Mouse (Mus musculus): ENCODE results near the gene Gm10337. TPM values are rescaled to one million over a fixed set of nuclear protein-coding genes. Genes with fewer than 3 reads are reported as not detected.

The Gm10337 gene
- polyA plus RNA-seq, 1 experiment from 2014 or later, result 4.1 TPM

- Histone ChIP-seq H3K4me3 (ENCODE audit: low read length) (no peak overlapping the region), H3K4me1 (ENCODE audit: control insufficient read depth, insufficient read depth, low read length) (peaks cover 5% of the 10 kb centered on the region), H3K36me3 (ENCODE audit: control insufficient read depth, insufficient read depth) (peaks cover 50% of the 10 kb centered on the region), H3K9ac (ENCODE audit: low read length) (no peak overlapping the region), H3K27ac (ENCODE audit: low read length) (no peak overlapping the region), H3K9me3 (replicated peaks; ENCODE audit: control insufficient read depth, low read length) (no peaks in the 10 kb centered on the region), H3K4me2 (ENCODE audit: low read depth, low read length) (no peak overlapping the region), H3K27me3 (ENCODE audit: control insufficient read depth, insufficient read depth, low read length) (no peaks in the 10 kb centered on the region)
- WGBS, result 86% methylated on average over 9 of the region's 9 CpGs
- ATAC-seq (replicated peaks; ENCODE audit: extremely low read depth, insufficient read depth, low FRiP score), result no peak
Observed at GRCm38 (mm10) chr15:102503924-102504782, 631 bp downstream of the Gm10337 start.

GRCm38 (mm10) chr15:102505073-102505769 is 1.7 kb downstream of the Gm10337 start:
- H3K4me3 ChIP-seq (ENCODE audit: low read length), result no peak overlapping the region
- H3K27me3 ChIP-seq (ENCODE audit: control insufficient read depth, insufficient read depth, low read length), result no peaks in the 10 kb centered on the region
- peaks cover 16% of the 10 kb centered on the region for H3K4me1 ChIP-seq (ENCODE audit: control insufficient read depth, insufficient read depth, low read length)
- no peak overlapping the region for H3K4me2 ChIP-seq (ENCODE audit: low read depth, low read length)
- 63% methylated on average over 12 of the region's 12 CpGs for WGBS
- no peak for ATAC-seq (replicated peaks; ENCODE audit: extremely low read depth, insufficient read depth, low FRiP score)
- H3K9ac ChIP-seq (ENCODE audit: low read length), result no peak overlapping the region
- H3K36me3 ChIP-seq (ENCODE audit: control insufficient read depth, insufficient read depth), result peaks cover 40% of the 10 kb centered on the region
- no peak overlapping the region for H3K27ac ChIP-seq (ENCODE audit: low read length)
- H3K9me3 ChIP-seq (replicated peaks; ENCODE audit: control insufficient read depth, low read length), result no peaks in the 10 kb centered on the region

DNA sequence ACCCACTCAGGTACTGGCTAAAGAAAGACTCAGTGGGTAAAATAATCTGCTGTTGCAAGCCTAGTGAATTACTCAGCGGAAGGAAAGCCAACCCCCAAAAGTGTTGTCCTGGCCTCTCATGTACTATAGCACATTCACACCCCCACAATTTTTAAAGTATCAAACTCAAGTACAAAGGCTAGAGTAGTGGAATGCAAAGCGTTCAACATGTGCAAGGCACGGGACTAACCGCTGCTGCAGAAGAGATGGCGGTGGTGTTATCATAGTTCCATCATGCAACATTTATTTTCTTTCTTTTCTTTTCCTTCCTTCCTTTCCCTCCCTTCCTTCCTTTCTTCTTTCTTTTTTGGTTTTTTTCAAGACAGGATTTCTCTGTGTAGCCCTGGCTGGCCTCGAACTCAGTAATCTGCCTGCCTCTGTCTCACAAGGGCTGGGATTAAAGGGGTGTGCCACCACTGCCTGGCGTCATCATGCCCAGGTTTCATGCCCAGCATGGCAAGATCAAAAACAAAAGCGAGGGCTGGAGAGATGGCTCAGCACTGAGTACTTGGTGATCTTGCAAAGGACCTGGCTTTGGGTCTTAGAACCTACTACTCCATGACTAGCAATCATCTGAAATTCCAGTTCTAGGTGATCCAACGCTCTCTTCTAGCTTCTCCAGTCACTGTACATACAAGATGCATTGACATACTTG is 2.4 kb downstream of the Gm10337 start:
- H3K4me1 ChIP-seq (ENCODE audit: control insufficient read depth, insufficient read depth, low read length), result peaks cover 18% of the 10 kb centered on the region
- H3K9ac ChIP-seq (ENCODE audit: low read length), result no peak overlapping the region
- ATAC-seq (replicated peaks; ENCODE audit: extremely low read depth, insufficient read depth, low FRiP score), result no peak
- no peaks in the 10 kb centered on the region for H3K27me3 ChIP-seq (ENCODE audit: control insufficient read depth, insufficient read depth, low read length)
- no peak overlapping the region for H3K27ac ChIP-seq (ENCODE audit: low read length)
- H3K4me2 ChIP-seq (ENCODE audit: low read depth, low read length), result no peak overlapping the region
- H3K4me3 ChIP-seq (ENCODE audit: low read length), result no peak overlapping the region
- no peaks in the 10 kb centered on the region for H3K9me3 ChIP-seq (replicated peaks; ENCODE audit: control insufficient read depth, low read length)
- H3K36me3 ChIP-seq (ENCODE audit: control insufficient read depth, insufficient read depth), result peaks cover 33% of the 10 kb centered on the region
- 68% methylated on average over 9 of the region's 9 CpGs for WGBS

DNA sequence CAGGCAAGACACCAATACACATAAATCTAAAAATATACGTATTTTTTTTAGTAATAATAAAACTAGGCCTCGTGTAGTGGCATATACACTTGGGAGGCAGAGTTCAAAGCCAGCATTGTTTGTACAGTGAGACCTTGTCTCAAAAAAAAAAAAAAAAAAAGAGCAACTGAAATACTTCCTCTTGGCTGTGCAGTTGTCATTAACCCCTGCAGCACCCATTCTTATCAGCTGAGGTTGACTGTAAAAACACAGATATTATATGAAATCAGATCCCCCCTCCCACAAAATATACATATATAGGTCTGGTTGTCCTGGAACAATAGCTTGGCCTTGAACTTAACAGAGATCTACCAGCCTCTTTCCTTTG is 2.9 kb downstream of the Gm10337 start:
- Histone ChIP-seq H3K4me3 (ENCODE audit: low read length) (no peak overlapping the region), H3K4me1 (ENCODE audit: control insufficient read depth, insufficient read depth, low read length) (peaks cover 20% of the 10 kb centered on the region), H3K36me3 (ENCODE audit: control insufficient read depth, insufficient read depth) (peaks cover 27% of the 10 kb centered on the region), H3K9me3 (replicated peaks; ENCODE audit: control insufficient read depth, low read length) (no peaks in the 10 kb centered on the region), H3K4me2 (ENCODE audit: low read depth, low read length) (no peak overlapping the region), H3K27me3 (ENCODE audit: control insufficient read depth, insufficient read depth, low read length) (no peaks in the 10 kb centered on the region), H3K27ac (ENCODE audit: low read length) (no peak overlapping the region), H3K9ac (ENCODE audit: low read length) (no peak overlapping the region)
- WGBS, result 36% methylated on average over 2 of the region's 2 CpGs
- ATAC-seq (replicated peaks; ENCODE audit: extremely low read depth, insufficient read depth, low FRiP score), result no peak

GRCm38 (mm10) chr15:102506864-102507263 is 3.3 kb downstream of the Gm10337 start:
- 79% methylated on average over 1 of the region's 1 CpGs for WGBS
- Histone ChIP-seq H3K27ac (ENCODE audit: low read length) (no peak overlapping the region), H3K9me3 (replicated peaks; ENCODE audit: control insufficient read depth, low read length) (no peaks in the 10 kb centered on the region), H3K36me3 (ENCODE audit: control insufficient read depth, insufficient read depth) (peaks cover 23% of the 10 kb centered on the region), H3K4me3 (ENCODE audit: low read length) (no peak overlapping the region), H3K4me1 (ENCODE audit: control insufficient read depth, insufficient read depth, low read length) (peaks cover 21% of the 10 kb centered on the region), H3K4me2 (ENCODE audit: low read depth, low read length) (no peak overlapping the region), H3K27me3 (ENCODE audit: control insufficient read depth, insufficient read depth, low read length) (no peaks in the 10 kb centered on the region), H3K9ac (ENCODE audit: low read length) (no peak overlapping the region)
- no peak for ATAC-seq (replicated peaks; ENCODE audit: extremely low read depth, insufficient read depth, low FRiP score)

GRCm38 (mm10) chr15:102507561-102507960 is 4.0 kb downstream of the Gm10337 start:
- no peaks in the 10 kb centered on the region for H3K9me3 ChIP-seq (replicated peaks; ENCODE audit: control insufficient read depth, low read length)
- H3K4me2 ChIP-seq (ENCODE audit: low read depth, low read length), result no peak overlapping the region
- H3K9ac ChIP-seq (ENCODE audit: low read length), result no peak overlapping the region
- no peak overlapping the region for H3K27ac ChIP-seq (ENCODE audit: low read length)
- no peak for ATAC-seq (replicated peaks; ENCODE audit: extremely low read depth, insufficient read depth, low FRiP score)
- no peaks in the 10 kb centered on the region for H3K27me3 ChIP-seq (ENCODE audit: control insufficient read depth, insufficient read depth, low read length)
- peaks cover 18% of the 10 kb centered on the region for H3K36me3 ChIP-seq (ENCODE audit: control insufficient read depth, insufficient read depth)
- peaks cover 22% of the 10 kb centered on the region for H3K4me1 ChIP-seq (ENCODE audit: control insufficient read depth, insufficient read depth, low read length)
- H3K4me3 ChIP-seq (ENCODE audit: low read length), result no peak overlapping the region

DNA sequence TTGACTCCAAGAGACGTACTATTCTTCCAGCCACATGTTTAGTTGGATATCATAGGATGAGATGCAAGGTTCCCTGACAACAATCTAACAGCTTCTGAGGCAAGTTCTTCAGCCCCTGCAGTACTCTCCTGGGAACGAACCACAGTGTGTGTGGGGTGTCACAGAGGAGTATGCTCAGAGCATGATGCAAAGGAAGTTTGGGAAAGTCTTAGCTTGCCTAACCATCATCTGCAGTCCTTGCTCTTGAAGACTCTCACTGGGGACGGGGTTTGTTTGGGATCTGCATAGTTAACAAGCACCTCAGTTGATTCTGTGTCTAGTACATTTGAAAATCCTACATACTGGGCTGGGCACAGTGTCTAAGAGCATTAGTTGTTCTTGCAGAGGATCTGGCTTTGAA is 4.8 kb downstream of the Gm10337 start:
- ATAC-seq (replicated peaks; ENCODE audit: extremely low read depth, insufficient read depth, low FRiP score), result no peak
- Histone ChIP-seq H3K27me3 (ENCODE audit: control insufficient read depth, insufficient read depth, low read length) (no peaks in the 10 kb centered on the region), H3K4me2 (ENCODE audit: low read depth, low read length) (no peak overlapping the region), H3K4me3 (ENCODE audit: low read length) (no peak overlapping the region), H3K36me3 (ENCODE audit: control insufficient read depth, insufficient read depth) (peaks cover 14% of the 10 kb centered on the region), H3K9me3 (replicated peaks; ENCODE audit: control insufficient read depth, low read length) (no peaks in the 10 kb centered on the region), H3K27ac (ENCODE audit: low read length) (no peak overlapping the region), H3K4me1 (ENCODE audit: control insufficient read depth, insufficient read depth, low read length) (peaks cover 22% of the 10 kb centered on the region), H3K9ac (ENCODE audit: low read length) (no peak overlapping the region)
- WGBS, result 82% methylated on average over 3 of the region's 3 CpGs

DNA sequence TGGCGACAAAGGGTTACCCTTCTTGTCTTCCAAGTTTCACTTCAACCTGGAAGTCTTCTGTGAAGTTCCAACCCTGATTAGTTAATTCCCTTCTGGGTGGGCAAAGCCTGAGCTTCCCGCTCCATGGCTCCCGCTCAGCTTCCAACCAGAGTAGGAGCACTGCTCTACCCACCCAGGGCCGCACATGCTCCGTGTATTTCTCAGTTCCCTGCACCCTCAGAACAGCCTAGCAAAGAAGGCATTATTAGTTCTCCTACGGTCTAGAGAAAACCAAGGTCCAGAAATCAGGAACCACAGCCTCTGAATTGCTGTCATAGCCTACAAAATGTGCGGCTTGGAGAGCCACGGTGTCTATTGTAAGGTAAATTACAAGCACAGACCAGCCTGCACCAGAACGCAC is 6.6 kb downstream of the Gm10337 start:
- no peaks in the 10 kb centered on the region for H3K36me3 ChIP-seq (ENCODE audit: control insufficient read depth, insufficient read depth)
- H3K9ac ChIP-seq (ENCODE audit: low read length), result peak overlapping the region; percentile 72
- H3K27me3 ChIP-seq (ENCODE audit: control insufficient read depth, insufficient read depth, low read length), result no peaks in the 10 kb centered on the region
- peak; percentile 39; the same call in 1 of the 2 replicates for ATAC-seq (replicated peaks; ENCODE audit: extremely low read depth, insufficient read depth, low FRiP score)
- 6% methylated on average over 9 of the region's 9 CpGs for WGBS
- H3K27ac ChIP-seq (ENCODE audit: low read length), result peak overlapping the region; percentile 84
- peaks cover 22% of the 10 kb centered on the region for H3K4me1 ChIP-seq (ENCODE audit: control insufficient read depth, insufficient read depth, low read length)
- H3K4me2 ChIP-seq (ENCODE audit: low read depth, low read length), result peak overlapping the region; percentile 81
- H3K4me3 ChIP-seq (ENCODE audit: low read length), result peak overlapping the region; percentile 60
- H3K9me3 ChIP-seq (replicated peaks; ENCODE audit: control insufficient read depth, low read length), result no peaks in the 10 kb centered on the region

Measured in heart, embryonic 16.5 days (tissue).